Mouse (Mus musculus): ENCODE measurements around the gene Dnajc9. TPM values are rescaled to one million over a fixed set of nuclear protein-coding genes. Genes with fewer than 3 reads are reported as not detected.

The Dnajc9 gene
- total RNA-seq (2021) = 10 to 100 TPM; 30.8 to 39.5 TPM
- long read RNA-seq, experiment 1, transcript Dnajc9-201 (5 exons, 1,631 nt) = major isoform, 48 of 54 reads
- long read RNA-seq, experiment 1, partial matches to known transcripts = 2 of 54 reads
- long read RNA-seq, experiment 1, other reads (novel, unspliced or antisense) = 2 of 54 reads
- long read RNA-seq, experiment 2, transcript Dnajc9-201 (5 exons, 1,631 nt) = major isoform, 14 of 16 reads
- long read RNA-seq, experiment 2, partial matches to known transcripts = 1 of 16 reads
- long read RNA-seq, experiment 2, other reads (novel, unspliced or antisense) = 0 of 16 reads

GRCm38 (mm10) chr14:20388441-20389129 lies at the start of gene Dnajc9:
TSS of gene Dnajc9 (minus strand) at chr14:20388910.
- DNase-seq = peak; percentile 96 to 98

GRCm38 (mm10) chr14:20436976-20437375 lies 48.3 kb upstream of the Dnajc9 start:
- DNase-seq = no peak

GRCm38 (mm10) chr14:20432420-20432819 lies 43.7 kb upstream of the Dnajc9 start:
- DNase-seq = no peak

GRCm38 (mm10) chr14:20431726-20432125 lies 43.0 kb upstream of the Dnajc9 start:
- no peak for DNase-seq

GRCm38 (mm10) chr14:20429833-20430232 lies 41.1 kb upstream of the Dnajc9 start:
- DNase-seq = no peak

GRCm38 (mm10) chr14:20428593-20428992 lies 39.9 kb upstream of the Dnajc9 start:
- DNase-seq = no peak

- DNase-seq = no peak
Measured at GRCm38 (mm10) chr14:20423046-20423445, 34.3 kb upstream of the Dnajc9 start.

- peak in 1 of 2 experiments; percentile 33 for DNase-seq
Measured at GRCm38 (mm10) chr14:20422257-20422656, 33.5 kb upstream of the Dnajc9 start.

GRCm38 (mm10) chr14:20400071-20400470 lies 11.4 kb upstream of the Dnajc9 start:
- DNase-seq = peak in 1 of 2 experiments; percentile 63

- DNase-seq = peak; percentile 63 to 79
Measured at GRCm38 (mm10) chr14:20398864-20399263, 10.2 kb upstream of the Dnajc9 start.

- DNase-seq = peak; percentile 37 to 47
Measured at GRCm38 (mm10) chr14:20397220-20397619, 8.5 kb upstream of the Dnajc9 start.

GRCm38 (mm10) chr14:20393205-20393913 lies 4.6 kb upstream of the Dnajc9 start, which contains the start of gene Mrps16:
TSS of gene Mrps16 (minus strand) at chr14:20393634.
- DNase-seq = peak; percentile 97

GRCm38 (mm10) chr14:20392326-20392725 lies 3.6 kb upstream of the Dnajc9 start:
- DNase-seq = no peak

GRCm38 (mm10) chr14:20389446-20390079 lies 853 bp upstream of the Dnajc9 start:
- no peak for DNase-seq

- DNase-seq = no peak
Measured at GRCm38 (mm10) chr14:20379753-20380430, 8.8 kb downstream of the Dnajc9 start.

- DNase-seq = no peak
Measured at GRCm38 (mm10) chr14:20379087-20379640, 9.5 kb downstream of the Dnajc9 start.

- peak; percentile 63 to 64 for DNase-seq
Measured at GRCm38 (mm10) chr14:20378313-20379061, 10.2 kb downstream of the Dnajc9 start.

- peak; percentile 54 to 73 for DNase-seq
Measured at GRCm38 (mm10) chr14:20377112-20377521, 11.6 kb downstream of the Dnajc9 start.

- DNase-seq = no peak
Measured at GRCm38 (mm10) chr14:20371854-20372253, 16.9 kb downstream of the Dnajc9 start.

- no peak for DNase-seq
Measured at GRCm38 (mm10) chr14:20370798-20371197, 17.9 kb downstream of the Dnajc9 start.

GRCm38 (mm10) chr14:20368271-20368670 lies 20.4 kb downstream of the Dnajc9 start:
- DNase-seq = no peak

All from adrenal gland, postnatal 36 days (tissue).